Mouse (Mus musculus) brain, embryonic 14.5 days (tissue): ENCODE results near the gene Traf6.

Experiments
- CTCF ChIP-seq: fragments of 200-500 bp; IDR thresholded peaks from 2 replicates; pipeline ENCODE4 v1.5.1; 2012; ENCODE audit warnings: inconsistent platforms, mild to moderate bottlenecking, moderate library complexity, borderline replicate concordance; ENCODE audit not compliant: insufficient read depth, insufficient read length; ENCODE audit errors: extremely low read depth
- POLR2A ChIP-seq: fragments of 200-500 bp; IDR thresholded peaks from 2 replicates; pipeline ENCODE4 v1.6.1; 2012; ENCODE audit warnings: mild to moderate bottlenecking, inconsistent platforms, borderline replicate concordance; ENCODE audit not compliant: poor library complexity, insufficient read depth, insufficient read length, severe bottlenecking; ENCODE audit errors: extremely low read depth

GRCm38 (mm10) chr2:101639840-101640350, 38.3 kb upstream of the Traf6 start:
- TF ChIP-seq POLR2A (no peak), CTCF (no peak)
